Mouse (Mus musculus): ENCODE measurements around the gene Fndc9.

Gene Fndc9

DNA sequence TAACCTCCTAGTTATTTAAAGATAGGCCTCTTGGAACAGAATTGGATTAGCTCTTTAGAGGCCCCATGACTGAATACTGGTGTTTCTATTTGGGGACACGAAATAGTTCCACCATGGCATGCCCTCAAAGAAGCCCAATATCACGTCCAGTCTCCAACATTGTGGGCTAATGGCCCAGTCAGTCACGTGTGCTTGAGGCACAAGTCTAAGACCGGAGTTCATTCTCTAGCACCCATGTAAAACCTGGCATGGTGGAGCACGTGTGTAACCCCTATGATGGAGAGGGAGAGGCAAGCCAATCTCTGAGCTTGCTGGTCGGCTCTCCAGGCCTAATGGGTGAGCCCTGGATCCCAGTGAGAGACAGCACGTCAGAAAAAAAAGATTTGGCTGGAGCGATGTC lies 40.8 kb downstream of the Fndc9 start:
- no peak for DNase-seq (ENCODE audit: low spot score in 2 of 2)

DNA sequence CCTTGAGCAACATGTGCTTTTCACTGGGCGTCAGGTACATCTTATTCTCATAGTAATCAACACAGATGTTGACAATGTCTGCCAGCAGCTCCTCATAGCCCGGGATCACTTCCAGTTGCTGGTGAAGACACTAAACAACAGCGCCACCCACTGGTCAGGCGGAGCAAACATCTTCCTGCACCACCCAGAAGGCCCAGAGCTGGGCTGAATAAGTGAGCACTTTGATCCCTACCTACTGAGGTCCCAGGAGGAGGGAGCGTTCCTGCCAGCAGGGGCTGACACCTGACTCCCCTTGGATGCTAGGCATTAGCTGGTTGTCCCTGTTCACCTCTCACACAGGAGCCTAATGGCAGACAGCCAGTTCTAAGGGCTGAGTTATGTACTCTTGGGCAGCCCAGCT lies 41.4 kb downstream of the Fndc9 start:
- DNase-seq (ENCODE audit: low spot score in 2 of 2), result no peak

DNA sequence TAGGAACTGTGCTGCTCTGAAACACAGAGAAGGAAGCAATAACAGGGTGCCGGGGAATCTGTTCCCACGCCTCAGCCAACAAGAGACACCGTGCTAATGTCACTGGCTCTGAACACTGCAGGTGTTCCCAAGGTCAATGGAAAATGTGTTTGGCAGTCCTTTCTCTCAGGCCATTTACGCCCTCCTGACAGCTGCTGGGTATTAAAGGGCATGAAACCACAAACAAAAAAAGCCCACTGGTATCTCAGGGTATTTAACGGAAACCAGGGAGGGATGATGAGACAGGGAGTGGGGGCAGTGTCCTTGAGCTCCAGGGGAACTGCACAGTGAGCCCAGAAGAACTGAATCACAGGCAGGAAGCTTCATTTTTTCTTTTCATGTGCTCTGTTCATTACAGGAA lies 42.8 kb downstream of the Fndc9 start:
- no peak for DNase-seq (ENCODE audit: low spot score in 2 of 2)

DNA sequence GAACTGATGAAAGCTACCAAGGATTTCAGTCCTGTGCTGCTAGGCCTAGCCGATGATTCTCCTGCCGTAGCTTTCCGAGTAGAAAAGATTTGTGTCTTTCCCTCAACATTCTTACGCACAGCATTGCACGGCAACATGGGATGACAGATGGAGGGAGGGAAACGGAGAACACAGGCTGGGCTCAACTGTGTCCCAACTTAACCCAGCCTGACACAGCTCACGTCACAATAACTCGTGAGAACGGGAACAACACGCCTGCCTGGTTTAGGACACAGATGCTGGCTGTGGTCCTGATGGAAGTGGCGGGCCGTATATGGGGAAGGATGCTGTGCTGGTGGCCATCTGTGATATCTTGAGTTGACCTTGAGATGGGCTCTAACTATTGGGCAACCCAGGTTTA lies 43.4 kb downstream of the Fndc9 start:
- DNase-seq (ENCODE audit: low spot score in 2 of 2), result peak; percentile 49 to 62

DNA sequence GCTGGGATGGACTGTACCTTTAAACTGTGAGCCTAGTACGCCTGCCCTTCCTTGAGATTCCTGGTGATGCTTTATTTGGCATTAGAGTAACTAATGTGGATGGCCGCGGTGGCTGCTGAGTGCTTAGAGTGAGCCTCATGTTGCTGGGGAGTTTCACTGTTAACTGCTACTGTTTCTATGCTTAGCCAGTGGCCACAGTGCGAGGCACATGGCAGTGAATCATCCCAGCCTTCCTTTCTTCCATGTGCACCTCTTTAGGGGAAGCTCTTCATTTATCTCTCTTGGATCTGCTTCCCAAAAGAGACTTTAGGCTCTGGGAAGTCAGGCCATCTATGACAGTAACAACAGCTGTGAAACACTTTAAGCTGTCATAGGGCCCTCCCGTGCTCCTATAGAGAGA lies 47.3 kb downstream of the Fndc9 start:
- DNase-seq (ENCODE audit: low spot score in 2 of 2), result no peak

DNA sequence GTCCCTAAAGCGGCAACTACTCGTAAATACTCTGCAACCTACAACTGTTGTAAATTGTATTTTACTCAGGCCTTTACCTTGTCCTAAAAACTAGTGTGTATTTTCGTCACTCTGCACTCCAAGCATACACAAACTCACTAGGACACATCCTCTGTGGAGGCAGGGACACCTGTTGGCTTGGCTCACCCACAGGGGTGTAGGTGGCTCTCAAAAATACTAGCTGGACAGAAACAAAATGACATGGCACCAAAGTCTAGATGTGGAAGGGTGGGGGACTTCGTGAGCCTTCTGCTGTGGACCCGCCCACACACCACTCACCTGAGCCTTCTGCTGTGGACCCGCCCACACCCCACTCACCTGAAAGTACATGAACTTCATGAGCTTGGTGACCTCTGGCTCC lies 48.5 kb downstream of the Fndc9 start:
- no peak for DNase-seq (ENCODE audit: low spot score in 2 of 2)

DNA sequence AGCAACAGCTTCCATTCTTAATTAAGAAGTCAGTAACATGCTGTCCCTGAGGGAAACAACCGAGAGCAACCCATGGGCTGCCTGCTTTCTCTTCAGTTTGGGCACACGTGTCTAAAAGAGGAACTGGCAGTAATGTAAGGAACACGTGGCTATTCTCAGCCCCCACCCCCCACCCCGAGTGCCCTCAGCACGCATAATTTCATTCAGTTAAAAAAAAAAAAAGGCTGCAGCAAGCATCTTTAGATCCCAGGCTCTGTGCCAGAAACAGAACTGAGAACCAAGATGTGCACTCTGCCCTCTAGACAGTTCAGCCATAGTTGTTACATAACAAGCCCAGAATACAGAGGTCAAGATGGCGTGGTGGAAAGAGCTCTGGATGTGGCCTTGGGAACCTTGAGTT lies 51.5 kb downstream of the Fndc9 start:
- DNase-seq (ENCODE audit: low spot score in 2 of 2), result peak in 1 of 2 experiments; percentile 46

DNA sequence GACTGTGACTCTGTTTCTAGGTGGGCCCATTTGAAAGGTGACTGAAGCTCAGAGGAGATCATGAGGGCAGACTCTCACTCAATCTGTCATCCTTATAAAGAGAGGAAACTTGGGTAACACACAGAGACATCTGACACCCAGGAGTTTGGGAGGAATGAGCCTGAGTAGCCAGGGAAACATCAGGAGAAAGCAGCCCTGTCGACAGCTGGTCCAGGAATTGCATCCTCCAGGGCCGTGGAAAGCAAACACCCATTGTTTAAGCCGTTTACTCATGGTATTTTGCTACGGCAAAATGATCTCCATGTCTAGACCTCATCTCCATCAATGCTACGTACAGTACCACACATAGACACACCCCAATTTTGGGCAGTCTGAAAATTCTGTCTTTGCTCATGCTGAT lies 52.8 kb downstream of the Fndc9 start:
- DNase-seq (ENCODE audit: low spot score in 2 of 2), result no peak

DNA sequence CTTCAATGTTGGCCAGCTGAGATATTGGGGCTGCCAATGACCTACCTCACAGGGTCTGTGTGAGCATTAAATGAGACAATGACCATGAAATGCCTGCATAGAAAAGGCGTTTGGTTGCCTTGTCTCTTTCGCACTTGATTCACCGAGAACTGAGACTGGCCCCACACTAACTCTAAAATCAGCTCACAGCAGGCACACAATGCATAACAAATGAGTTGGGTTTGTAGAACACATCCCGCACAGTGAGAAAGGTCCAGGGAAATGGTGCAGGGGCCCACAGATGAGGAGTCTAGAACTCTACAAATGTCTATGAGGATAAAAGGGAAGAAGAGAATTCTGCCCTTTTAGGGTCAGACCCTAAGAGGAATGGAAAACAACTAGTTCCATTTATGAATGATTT lies 53.7 kb downstream of the Fndc9 start:
- DNase-seq (ENCODE audit: low spot score in 2 of 2), result no peak

All from right cerebral cortex, postnatal 10 days (tissue).